Mouse (Mus musculus): Measurements from ENCODE around the gene Uba1.

The Uba1 gene

DNA sequence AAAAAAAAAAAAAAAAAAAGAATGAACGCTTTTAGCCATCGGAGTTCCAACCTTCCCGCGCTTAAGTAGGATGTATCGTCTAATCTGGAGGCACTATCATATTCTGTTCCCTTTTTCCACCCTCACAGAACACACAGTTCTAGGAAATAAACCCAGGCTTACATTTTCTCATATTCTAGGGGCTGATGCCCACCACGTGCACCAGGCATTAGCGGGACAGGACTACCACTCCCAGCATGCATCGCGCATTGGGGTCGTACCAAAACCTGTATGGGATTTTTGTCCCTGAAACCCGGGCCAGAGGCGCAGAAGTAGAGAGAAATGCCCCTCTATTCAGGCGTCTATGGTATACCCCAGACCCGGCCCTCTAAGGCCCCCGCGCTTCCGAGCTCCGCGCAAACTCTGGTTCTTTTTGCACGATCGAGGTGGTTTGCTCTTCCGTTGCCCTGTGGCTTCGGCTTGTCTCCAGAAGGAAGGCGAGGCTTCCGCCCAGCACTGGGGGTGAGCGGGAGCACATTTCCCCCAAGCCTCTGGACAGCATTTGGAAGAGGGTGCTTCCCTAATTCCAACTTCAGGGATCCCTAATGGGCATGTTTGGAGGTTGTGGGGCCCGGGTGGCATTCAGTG lies at the start of gene Uba1:
TSS of gene Uba1 (plus strand) at position 301 of the 627 bp plus-strand sequence.
- DNase-seq (ENCODE audit: extremely low read depth, low read depth) = peak; percentile 98

DNA sequence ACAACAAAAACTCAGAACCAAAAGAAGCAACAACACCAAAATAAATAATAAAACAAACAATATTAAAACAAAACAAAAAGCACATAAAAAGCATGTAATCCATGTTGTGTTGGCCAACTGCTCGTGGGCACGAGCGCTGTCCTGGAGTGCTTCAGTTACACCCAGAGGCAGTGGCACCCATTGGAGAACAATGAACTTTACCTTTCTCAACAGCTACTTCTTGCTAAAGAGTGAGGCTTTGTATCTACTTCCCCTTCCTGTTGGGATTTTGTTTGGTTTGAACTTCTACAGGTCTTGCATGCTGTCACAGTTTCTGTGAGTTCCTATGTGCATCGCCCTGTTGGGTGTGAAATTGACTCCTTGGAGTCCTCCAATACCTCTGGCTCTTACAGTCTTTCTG lies 49.6 kb upstream of the Uba1 start:
- DNase-seq (ENCODE audit: extremely low read depth, low read depth) = peak; percentile 27

GRCm38 (mm10) chrX:20616861-20617175 lies 41.3 kb upstream of the Uba1 start:
- DNase-seq (ENCODE audit: extremely low read depth, low read depth) = peak; percentile 2

DNA sequence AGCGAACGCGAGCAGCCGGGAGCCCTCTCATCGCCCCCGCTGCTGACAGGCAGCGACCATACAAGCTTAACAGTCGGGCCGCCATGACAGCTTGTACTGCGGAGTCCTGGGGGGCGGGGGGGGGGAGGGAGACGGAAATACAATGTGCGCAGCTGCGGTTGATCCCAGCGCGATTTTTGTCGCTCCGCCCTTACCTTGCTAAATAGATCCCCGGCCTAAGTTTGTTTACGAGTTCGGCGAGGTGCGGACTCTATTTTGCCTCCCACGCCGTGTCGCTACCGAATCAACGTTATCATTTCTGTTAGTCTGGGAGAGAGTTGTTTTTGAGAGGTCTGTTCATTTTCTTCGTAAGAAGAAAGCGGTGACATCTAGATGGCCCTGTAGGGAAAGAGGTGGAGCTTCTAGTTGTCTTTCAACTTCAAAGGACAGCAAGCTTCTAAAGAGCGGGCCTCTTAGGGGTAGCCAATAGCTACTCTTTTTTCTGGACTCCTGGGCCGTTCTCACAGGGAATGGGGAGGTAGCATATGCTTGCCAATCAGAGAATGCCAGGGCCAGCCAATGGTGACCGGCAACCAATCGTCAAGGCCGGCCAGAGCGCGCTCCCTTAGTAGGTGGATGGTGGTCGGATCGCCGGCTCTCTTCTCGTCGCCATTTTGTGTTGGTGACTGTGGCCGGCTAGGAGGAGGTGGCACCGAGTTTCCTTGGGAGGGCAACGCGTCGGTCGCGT lies 40.8 kb upstream of the Uba1 start, which contains the start of the genes Rbm10 and Ndufb11:
TSS of gene Rbm10 (plus strand) at position 328 of the 727 bp plus-strand sequence.
TSS of gene Ndufb11 (minus strand) at position 444 of the 727 bp plus-strand sequence.
- peak; percentile 88 for DNase-seq (ENCODE audit: extremely low read depth, low read depth)

GRCm38 (mm10) chrX:20617903-20618399 lies 40.2 kb upstream of the Uba1 start:
- peak; percentile 7 for DNase-seq (ENCODE audit: extremely low read depth, low read depth)

- no peak for DNase-seq (ENCODE audit: extremely low read depth, low read depth)
Measured at GRCm38 (mm10) chrX:20638141-20638540, 20.0 kb upstream of the Uba1 start.

- DNase-seq (ENCODE audit: extremely low read depth, low read depth) = no peak
Measured at GRCm38 (mm10) chrX:20644780-20645179, 13.3 kb upstream of the Uba1 start.

DNA sequence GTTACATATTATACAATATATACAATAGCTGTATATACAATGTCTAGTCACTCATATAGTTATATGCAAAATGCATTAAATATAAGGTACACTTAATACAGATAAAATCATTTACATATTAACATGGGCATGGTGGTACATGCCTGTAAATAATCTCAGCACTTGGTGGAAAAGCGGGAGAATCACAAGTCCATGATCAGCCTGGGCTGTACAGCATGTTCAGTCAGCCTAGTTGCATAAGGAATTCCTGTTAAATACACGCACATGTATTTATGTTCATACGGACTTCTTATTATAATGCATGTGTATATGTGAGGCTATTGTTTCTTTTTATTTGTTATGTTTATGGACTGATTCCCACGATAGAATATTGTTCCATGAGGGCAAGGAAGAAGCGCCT lies 533 bp upstream of the Uba1 start:
- peak; percentile 35 for DNase-seq (ENCODE audit: extremely low read depth, low read depth)

- DNase-seq (ENCODE audit: extremely low read depth, low read depth) = peak; percentile 46
Measured at GRCm38 (mm10) chrX:20658891-20659406, 823 bp downstream of the Uba1 start.

GRCm38 (mm10) chrX:20662317-20662715 lies 4.2 kb downstream of the Uba1 start:
- no peak for DNase-seq (ENCODE audit: extremely low read depth, low read depth)

GRCm38 (mm10) chrX:20662716-20663443 lies 4.8 kb downstream of the Uba1 start:
- DNase-seq (ENCODE audit: extremely low read depth, low read depth) = peak; percentile 89

DNA sequence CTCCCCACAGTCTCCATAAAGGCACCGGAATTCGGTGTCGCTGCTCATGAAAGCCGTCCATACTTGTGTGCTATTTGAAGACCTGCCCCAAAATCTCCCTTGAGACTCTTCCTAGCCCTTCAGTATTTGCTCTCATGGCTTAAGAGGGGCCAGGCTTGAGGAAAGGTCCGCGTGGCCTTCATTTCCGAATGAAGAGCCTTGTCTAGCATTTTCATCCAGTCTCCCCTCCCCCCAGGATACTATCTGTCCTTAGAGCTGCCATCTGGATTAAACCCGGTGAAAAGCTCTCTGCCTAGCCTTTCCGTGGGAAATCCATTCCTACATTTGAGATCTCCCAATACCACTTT lies 5.3 kb downstream of the Uba1 start:
- DNase-seq (ENCODE audit: extremely low read depth, low read depth) = no peak

DNA sequence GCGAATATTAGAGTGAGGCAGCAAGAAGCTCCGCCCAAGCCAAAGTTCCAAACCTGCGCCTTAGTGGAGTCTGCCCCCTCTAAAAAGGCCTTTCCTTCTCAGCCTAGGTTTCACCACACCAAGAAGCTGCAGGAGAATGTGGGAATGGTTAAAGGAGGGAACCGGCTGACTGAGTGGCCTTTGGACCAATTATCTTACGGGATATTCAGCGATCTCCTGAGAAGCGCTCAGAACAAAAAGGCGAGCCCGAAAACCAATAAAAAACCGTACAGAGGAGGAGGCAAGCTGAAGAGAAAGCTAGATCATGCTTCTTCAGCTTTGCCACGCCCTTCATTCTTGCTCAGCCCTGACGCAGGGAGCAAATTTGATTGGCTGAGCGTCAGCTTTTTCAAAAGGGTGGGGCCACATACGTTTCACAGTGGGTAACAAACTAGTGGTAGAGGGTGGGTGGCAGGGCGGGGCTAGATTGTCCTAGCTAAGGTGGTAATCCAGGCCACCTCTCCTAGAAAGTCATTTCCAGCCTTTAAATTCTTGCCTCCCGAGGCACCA lies 29.5 kb downstream of the Uba1 start, which contains the start of gene Cdk16:
TSS of gene Cdk16 (plus strand) at position 436 of the 549 bp plus-strand sequence.
- peak; percentile 98 for DNase-seq (ENCODE audit: extremely low read depth, low read depth)

DNA sequence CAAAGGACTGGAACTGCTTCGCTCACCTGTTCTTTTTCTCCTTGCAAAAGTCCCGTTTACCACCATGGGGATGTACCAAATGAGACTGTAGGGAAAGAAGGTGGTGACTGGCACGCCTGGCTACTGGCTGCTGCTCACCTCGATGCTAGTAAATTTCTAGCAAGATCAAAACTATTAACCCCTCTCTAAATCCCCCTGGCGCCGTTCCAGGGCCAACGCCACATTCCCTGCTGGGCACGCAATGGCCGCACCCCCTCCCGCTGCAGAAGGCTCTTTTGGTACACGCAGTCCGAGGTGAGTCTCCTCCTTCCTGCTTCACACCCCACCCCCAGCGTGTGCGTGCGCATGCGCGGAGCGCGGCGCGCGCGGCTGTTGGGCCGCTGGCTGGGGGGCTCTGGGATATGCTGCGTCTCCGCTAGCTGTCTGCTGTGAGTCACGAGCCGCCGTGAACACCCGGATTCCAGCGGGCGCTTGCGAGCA lies 30.0 kb downstream of the Uba1 start:
- DNase-seq (ENCODE audit: extremely low read depth, low read depth) = peak; percentile 66

GRCm38 (mm10) chrX:20688615-20689014 lies 30.5 kb downstream of the Uba1 start:
- no peak for DNase-seq (ENCODE audit: extremely low read depth, low read depth)

DNA sequence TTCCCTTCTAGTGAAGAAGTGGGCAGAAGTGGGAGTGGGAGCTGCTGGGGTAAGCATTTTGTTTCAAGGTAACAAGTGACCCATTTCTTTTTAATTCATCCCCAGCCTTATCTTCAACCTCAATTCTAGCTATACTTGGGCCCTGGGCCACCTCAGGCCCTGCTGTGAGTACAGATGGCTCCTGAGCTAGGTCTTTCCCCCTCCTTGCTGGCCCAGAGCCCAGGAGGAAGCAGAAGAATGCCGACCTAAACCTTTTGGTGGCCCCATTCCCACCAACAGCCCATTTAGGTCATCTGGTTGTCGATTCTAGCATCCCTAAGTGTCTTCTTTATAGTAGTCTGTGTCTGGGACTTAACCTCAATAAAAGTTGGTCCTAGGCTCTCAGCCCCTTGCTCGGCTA lies 33.4 kb downstream of the Uba1 start:
- DNase-seq (ENCODE audit: extremely low read depth, low read depth) = no peak

GRCm38 (mm10) chrX:20692616-20693015 lies 34.5 kb downstream of the Uba1 start:
- no peak for DNase-seq (ENCODE audit: extremely low read depth, low read depth)

GRCm38 (mm10) chrX:20695842-20696241 lies 37.7 kb downstream of the Uba1 start:
- no peak for DNase-seq (ENCODE audit: extremely low read depth, low read depth)

DNA sequence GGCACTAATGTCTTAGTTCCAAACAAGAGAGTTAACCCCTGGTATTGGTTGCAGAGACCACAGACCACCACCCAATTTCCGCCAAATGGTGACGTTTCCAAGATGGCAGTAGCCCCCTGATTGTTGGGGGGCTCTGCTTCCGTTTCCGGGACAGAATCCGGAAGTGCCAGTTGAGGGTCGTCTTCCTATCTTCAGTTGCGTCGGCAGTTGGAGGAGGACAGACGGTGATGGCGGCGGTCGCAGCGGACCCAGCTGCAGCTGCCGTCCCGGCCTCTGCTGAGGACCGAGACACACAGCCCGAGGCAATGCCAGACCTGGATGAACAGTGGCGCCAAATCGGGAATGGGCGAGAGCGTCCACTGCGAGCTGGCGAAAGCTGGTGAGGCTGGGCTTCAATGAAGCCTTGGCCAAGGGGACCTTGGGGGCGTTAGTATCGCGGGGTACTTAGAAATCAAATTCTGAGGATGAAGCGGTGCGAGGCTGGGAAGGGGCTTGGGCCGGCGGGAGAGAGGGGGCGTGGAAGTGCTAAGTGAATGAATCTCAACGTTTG lies 45.7 kb downstream of the Uba1 start, which contains the start of gene Usp11:
TSS of gene Usp11 (plus strand) at position 166 of the 550 bp plus-strand sequence.
- DNase-seq (ENCODE audit: extremely low read depth, low read depth) = peak; percentile 41

- peak; percentile 88 for DNase-seq (ENCODE audit: extremely low read depth, low read depth)
Measured at GRCm38 (mm10) chrX:20704295-20705082, 46.4 kb downstream of the Uba1 start.
